26 mouse cellular contexts compared by ENCODE assay signal in the genomic region with DNA sequence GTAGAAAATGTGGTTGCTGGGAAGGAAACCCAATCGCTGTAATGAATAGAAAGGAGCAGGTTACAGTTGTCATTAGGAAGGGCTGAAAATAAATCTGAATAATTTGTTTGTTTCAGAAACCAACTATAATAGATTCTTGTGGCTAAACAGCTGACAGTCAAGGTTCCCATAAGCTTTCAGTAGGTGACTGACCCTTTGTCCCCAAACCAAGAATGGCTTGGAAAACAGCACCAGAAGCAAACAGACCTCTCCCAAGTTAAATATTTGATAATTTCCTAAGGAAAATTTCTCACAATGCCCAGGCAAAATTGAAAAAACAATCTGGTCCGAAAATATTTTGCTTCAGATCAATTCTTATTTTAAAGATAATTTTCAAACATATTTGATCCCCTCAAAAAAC. TPM values are rescaled to one million over a fixed set of nuclear protein-coding genes. Genes with fewer than 3 reads are reported as not detected.
A peak's percentile ranks its signal among the peaks of the same experiment; 100 is the strongest.
DNase-seq lines count a peak whose midpoint lies in the region; ATAC-seq and TF ChIP-seq lines count a peak whose summit lies in the region.
"Had no signal": no experiment of that assay in that cellular context is flagged by ENCODE, and none has a peak within 500 bp of the region (broad histone marks: within the 10 kb centered on the region; RNA-seq: fewer than 3 reads in every experiment).

No protein-coding gene starts in this region.

- H3K79me2 ChIP-seq in liver, adult 2 months (ENCODE audit: control insufficient read depth, insufficient read depth, low read length), result peaks cover 11% of the 10 kb centered on the region; the same call in 1 of the 2 replicates
- peaks cover 3% of the 10 kb centered on the region; the same call in 1 of the 2 replicates for H3K79me2 ChIP-seq in CH12.LX (replicated peaks; ENCODE audit: control insufficient read depth, extremely low read depth, insufficient read depth, poor library complexity, severe bottlenecking)

- no peak for TF ChIP-seq CTCF in gastrocnemius, adult 2 months (IDR thresholded peaks at IDR 0.05)
- TF ChIP-seq CTCF in liver, adult 2 months (IDR thresholded peaks at IDR 0.05; ENCODE audit: low read depth, low read length), result no peak
- TF ChIP-seq CTCF in CH12.LX (conservative IDR thresholded peaks at IDR 0.05 in 1 of 2, IDR thresholded peaks at IDR 0.05 in 1 of 2; ENCODE audit: low read depth in 2 of 2, low read length in 2 of 2), result no peak

- H3K9me3 ChIP-seq in liver, embryonic 12.5 days (replicated peaks), result no peaks in the 10 kb centered on the region
- H3K9me3 ChIP-seq in CH12.LX (replicated peaks; ENCODE audit: low read length), result no peaks in the 10 kb centered on the region
- no peaks in the 10 kb centered on the region for H3K9me3 ChIP-seq in heart, embryonic 10.5 days
- H3K9me3 ChIP-seq: embryonic facial prominence, embryonic 13.5 days; embryonic facial prominence, embryonic 15.5 days; forebrain, embryonic 10.5 days; forebrain, embryonic 12.5 days had no signal

- no peak overlapping the region for H3K4me3 ChIP-seq in gastrocnemius, adult 2 months
- peak overlapping the region; percentile 64; the same call in 1 of the 2 replicates for H3K4me3 ChIP-seq in liver, adult 2 months (ENCODE audit: insufficient read depth, low read depth, low read length)
- H3K4me3 ChIP-seq in liver, embryonic 12.5 days, result no peak overlapping the region
- H3K4me3 ChIP-seq in CH12.LX (replicated peaks in 1 of 3; ENCODE audit: low read depth in 2 of 3, low read length in 2 of 3, poor library complexity in 1 of 3), result no peak overlapping the region
- no peak overlapping the region for H3K4me3 ChIP-seq in heart, embryonic 10.5 days
- H3K4me3 ChIP-seq: embryonic facial prominence, embryonic 13.5 days; embryonic facial prominence, embryonic 15.5 days; erythroblast, embryonic 14.5 days; forebrain, embryonic 10.5 days; forebrain, embryonic 12.5 days had no signal

- peaks cover 20% of the 10 kb centered on the region for H3K36me3 ChIP-seq in liver, adult 2 months (ENCODE audit: control insufficient read depth, insufficient read depth, low read length)
- no peaks in the 10 kb centered on the region for H3K36me3 ChIP-seq in liver, embryonic 12.5 days
- no peaks in the 10 kb centered on the region for H3K36me3 ChIP-seq in CH12.LX (replicated peaks in 1 of 2; ENCODE audit: control insufficient read depth in 1 of 2, insufficient read depth in 1 of 2, low read length in 1 of 2)
- H3K36me3 ChIP-seq in heart, embryonic 10.5 days, result no peaks in the 10 kb centered on the region
- H3K36me3 ChIP-seq: embryonic facial prominence, embryonic 13.5 days; embryonic facial prominence, embryonic 15.5 days; forebrain, embryonic 10.5 days; forebrain, embryonic 12.5 days had no signal

- intact Hi-C loops in gastrocnemius, adult 2 months (cut with DNase I), result no loop called here

- no peak for TF ChIP-seq POLR2A in liver, adult 2 months (IDR thresholded peaks at IDR 0.05; ENCODE audit: extremely low read depth, insufficient read depth, low read length)
- TF ChIP-seq POLR2A in CH12.LX (IDR thresholded peaks at IDR 0.05; ENCODE audit: low read depth, low read length), result no peak

- 13% methylated on average over 2 of the region's 2 CpGs for WGBS in liver, adult 2 months
- 54% methylated on average over 2 of the region's 2 CpGs for WGBS in liver, embryonic 12.5 days (ENCODE audit: insufficient replicate concordance)
- WGBS in heart, embryonic 10.5 days, result 73% methylated on average over 2 of the region's 2 CpGs

- H3K27me3 ChIP-seq in liver, adult 2 months (ENCODE audit: control insufficient read depth, insufficient read depth, low read length), result no peaks in the 10 kb centered on the region
- H3K27me3 ChIP-seq in liver, embryonic 12.5 days (replicated peaks), result no peaks in the 10 kb centered on the region
- H3K27me3 ChIP-seq in CH12.LX (replicated peaks), result no peaks in the 10 kb centered on the region
- H3K27me3 ChIP-seq in heart, embryonic 10.5 days (ENCODE audit: insufficient read depth, poor library complexity, severe bottlenecking), result no peaks in the 10 kb centered on the region
- H3K27me3 ChIP-seq: embryonic facial prominence, embryonic 13.5 days; embryonic facial prominence, embryonic 15.5 days; forebrain, embryonic 12.5 days had no signal

- ATAC-seq in liver, embryonic 12.5 days, result no peak
- ATAC-seq: CD4-positive, CD25-positive, alpha-beta regulatory T cell, adult 4 months; forebrain, embryonic 14.5 days; forebrain, embryonic 16.5 days had no signal

- DNase-seq in gastrocnemius, adult 2 months, result no peak
- DNase-seq in gastrocnemius, postnatal 25 days, result no peak
- DNase-seq in liver, adult 2 months (ENCODE audit: extremely low read depth, low read depth, low spot score), result peak; percentile 95
- DNase-seq in CH12.LX (ENCODE audit: extremely low read depth), result no peak
- DNase-seq in heart, embryonic 10.5 days (ENCODE audit: low spot score), result no peak
- DNase-seq: adrenal gland, adult 2 months; adrenal gland, postnatal 10 days; adrenal gland, postnatal 25 days; B cell, adult 2 months; cerebellum, adult 11 months; cerebellum, adult 18-20 months; cerebellum, adult 8-10 months; cerebellum, adult 9-11 months; cerebellum, postnatal 14 days; cerebellum, postnatal 36 days; embryo, embryonic 11 days had no signal

- H3K4me1 ChIP-seq in liver, adult 2 months (ENCODE audit: control insufficient read depth, insufficient read depth, low read length), result peaks cover 22% of the 10 kb centered on the region; the same call in 1 of the 2 replicates
- H3K4me1 ChIP-seq in liver, embryonic 12.5 days, result no peaks in the 10 kb centered on the region
- peaks cover 0 to 4% of the 10 kb centered on the region in 2 experiments; a peak in 1 of 4 replicates for H3K4me1 ChIP-seq in CH12.LX (ENCODE audit: control insufficient read depth in 1 of 2, insufficient read depth in 2 of 2)
- peaks cover 12% of the 10 kb centered on the region; the same call in 1 of the 2 replicates for H3K4me1 ChIP-seq in heart, embryonic 10.5 days
- H3K4me1 ChIP-seq: embryonic facial prominence, embryonic 15.5 days had no signal

- in situ Hi-C loops in CH12.LX (cut with MboI; ENCODE audit: low pct_ligation_motif_present, low pct_unique_long_range_greater_than_20kb, low sequenced_read_pairs), result no loop called here

- no peak for TF ChIP-seq RAD21 in CH12.LX (IDR thresholded peaks at IDR 0.05; ENCODE audit: low read depth, low read length)

- peak overlapping the region; percentile 29; the same call in 1 of the 2 replicates for H3K9ac ChIP-seq in liver, adult 2 months (ENCODE audit: low read depth, low read length)
- no peak overlapping the region for H3K9ac ChIP-seq in liver, embryonic 12.5 days
- no peak overlapping the region for H3K9ac ChIP-seq in CH12.LX (ENCODE audit: insufficient read depth, low read depth)
- H3K9ac ChIP-seq: embryonic facial prominence, embryonic 13.5 days; embryonic facial prominence, embryonic 15.5 days; forebrain, embryonic 12.5 days had no signal

- peak overlapping the region; percentile 77; the same call in 1 of the 2 replicates for H3K27ac ChIP-seq in gastrocnemius, adult 2 months
- peak overlapping the region; percentile 71 for H3K27ac ChIP-seq in liver, adult 2 months (replicated peaks; ENCODE audit: insufficient read depth, low read depth, low read length)
- no peak overlapping the region for H3K27ac ChIP-seq in liver, embryonic 12.5 days
- no peak overlapping the region for H3K27ac ChIP-seq in CH12.LX (ENCODE audit: insufficient read depth, low read depth)
- no peak overlapping the region for H3K27ac ChIP-seq in heart, embryonic 10.5 days
- H3K27ac ChIP-seq: embryonic facial prominence, embryonic 15.5 days; forebrain, embryonic 12.5 days had no signal

- no peak overlapping the region for H3K4me2 ChIP-seq in liver, embryonic 12.5 days
- no peak overlapping the region for H3K4me2 ChIP-seq in CH12.LX (ENCODE audit: insufficient read depth, low read depth, poor library complexity, severe bottlenecking)
- H3K4me2 ChIP-seq: embryonic facial prominence, embryonic 13.5 days; embryonic facial prominence, embryonic 15.5 days; forebrain, embryonic 12.5 days had no signal

- dilution Hi-C loops in CH12.LX (cut with MboI; ENCODE audit: extremely low pct_ligation_motif_present, extremely low pct_unique_long_range_greater_than_20kb, low sequenced_read_pairs), result no loop called here

- 0 out of 2 replicates have a peak, but pooled peaks have one; percentile 8 for TF ChIP-seq EP300 in CH12.LX (IDR thresholded peaks at IDR 0.05; ENCODE audit: low read length)

TF ChIP-seq in CH12.LX, 34 proteins besides CTCF, POLR2A, EP300 and RAD21:
- no peak for TF ChIP-seq SIN3A (IDR thresholded peaks at IDR 0.05; ENCODE audit: low read length)
- no peak for TF ChIP-seq ZKSCAN1 (IDR thresholded peaks at IDR 0.05; ENCODE audit: borderline replicate concordance, low read depth, low read length)
- no peak for TF ChIP-seq ZNF384 (IDR thresholded peaks at IDR 0.05; ENCODE audit: low read depth, low read length)
- no peak for TF ChIP-seq IRF4 (IDR thresholded peaks at IDR 0.05; ENCODE audit: low read depth, low read length)
- no peak for TF ChIP-seq MAX (IDR thresholded peaks at IDR 0.05; ENCODE audit: low read length)
- TF ChIP-seq POLR2AphosphoS2 (IDR thresholded peaks at IDR 0.05; ENCODE audit: low read depth, low read length), result no peak
- no peak for TF ChIP-seq MAZ (IDR thresholded peaks at IDR 0.05; ENCODE audit: low read depth, low read length)
- TF ChIP-seq ZC3H11A (IDR thresholded peaks at IDR 0.05; ENCODE audit: low read depth, low read length), result no peak
- no peak for TF ChIP-seq TBP (conservative IDR thresholded peaks at IDR 0.05; ENCODE audit: low read depth, low read length)
- TF ChIP-seq MAFK (IDR thresholded peaks at IDR 0.05; ENCODE audit: insufficient replicate concordance, low read length), result no peak
- TF ChIP-seq JUND (conservative IDR thresholded peaks at IDR 0.05; ENCODE audit: low read depth, low read length), result no peak

RNA-seq across cellular contexts. Expression of a gene that starts 4.5 kb away (rescaled TPM):
- 1 to 10 TPM; 5.7 to 7.2 TPM for total RNA-seq in gastrocnemius, adult 2 months (2021)
- total RNA-seq in gastrocnemius, postnatal 25 days (2021), result 1 to 10 TPM; 6.4 to 9.0 TPM
- 920 and 1,216 TPM in 2 replicates for total RNA-seq in liver, adult 2 months (2014; rRNA removed)
- 217 and 227 TPM in 2 replicates for polyA plus RNA-seq in liver, adult 2 months (2012; rRNA removed)
- polyA plus RNA-seq in liver, embryonic 12.5 days (2016; fragmentation: Nextera tagmentation; extraction: Ambion mirVana), result 0.68 and 0.77 TPM in 2 replicates
- 3.8 and 4.8 TPM in 2 replicates for total RNA-seq in CH12.LX (2012; rRNA removed)
- total RNA-seq in CH12.LX (2014; rRNA removed), result 0.28 and 0.54 TPM in 2 replicates
- 0.33 TPM in 1 of 2 replicates, not detected in the other for polyA plus RNA-seq in CH12.LX (2012; ENCODE audit: insufficient read length, low read depth)
- polyA plus RNA-seq in heart, embryonic 10.5 days (2016; fragmentation: Nextera tagmentation; extraction: Ambion mirVana), result 0.29 and 0.39 TPM in 2 replicates
- total RNA-seq: MEL had no signal
- polyA plus RNA-seq: erythroblast, embryonic 14.5 days had no signal

Comparison
In these comparisons a context has a peak if more than half of its experiments do, and no peak if none do; other contexts are left out.
1. H3K27ac ChIP-seq: peak in gastrocnemius, adult 2 months (single experiment) and liver, adult 2 months (single experiment); none in liver, embryonic 12.5 days (single experiment), CH12.LX (single experiment) and heart, embryonic 10.5 days (single experiment).
2. RNA of a gene that starts 4.5 kb away (total RNA-seq): 920 to 1,216 TPM in liver, adult 2 months; 6.4 to 9.0 TPM in gastrocnemius, postnatal 25 days, 5.7 to 7.2 TPM in gastrocnemius, adult 2 months and 0.28 to 4.8 TPM in CH12.LX; every median in the first group is over 10 times any median in the second.